Mouse (Mus musculus) gastrocnemius, postnatal 14 days (tissue): ENCODE results near the gene Atp6ap1l. TPM values are rescaled to one million over a fixed set of nuclear protein-coding genes. Genes with fewer than 3 reads are reported as not detected.
"Not testable (repeated sequence)": the region's sequence is repeated elsewhere in the genome, so short reads cannot be mapped to it uniquely, and the experiment has no call there.

ENCODE experiments used
- DNase-seq: peaks from one replicate; pipeline ENCODE4 v3.0.0; 2021; ENCODE audit warnings: mixed read lengths
- intact Hi-C: fragments of 180-260 bp; cut with DNase I; formaldehyde crosslinking; loops from one replicate; pipeline ENCODE4 v1.15.1; 2025; ENCODE audit warnings: low total_unique reads
- long read RNA-seq, 2 experiments: library from polyadenylated mRNA; stranded (forward); transcript quantifications; one replicate each; pipeline ENCODE4 v2.0.0; 2021
- total RNA-seq, 2 experiments: library from RNA; stranded (reverse); gene quantifications; 2 replicates each; pipeline ENCODE4 v1.2.3; 2021

The Atp6ap1l gene
- total RNA-seq, result not detected
- long read RNA-seq, experiment 1, result 0 reads
- long read RNA-seq, experiment 2, result 0 reads

DNA sequence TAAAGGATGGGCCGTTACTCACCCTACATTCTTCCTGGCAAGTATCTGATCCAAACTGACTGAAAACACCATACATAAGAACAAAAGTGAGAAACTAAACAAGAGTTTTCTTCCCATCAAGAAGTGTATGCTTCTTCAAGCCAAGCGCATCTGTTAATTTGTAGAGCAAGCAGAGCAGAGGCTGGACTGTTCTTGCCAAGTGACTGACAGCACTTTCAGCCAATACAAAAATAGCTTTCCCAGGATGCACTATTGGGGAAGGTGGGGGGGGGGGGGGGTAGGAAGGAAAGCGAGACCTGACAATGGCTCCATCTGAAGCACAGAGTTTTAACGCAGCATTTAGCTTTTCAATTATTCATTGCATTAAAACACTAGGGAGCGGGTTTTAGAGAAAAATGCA, at the start of gene Atp6ap1l:
Atp6ap1l (minus strand) TSS at position 180 of the 400 bp plus-strand sequence.
- DNase-seq, result no peak
- intact Hi-C loops, result no loop called here

GRCm38 (mm10) chr13:90939600-90939999, 34.4 kb upstream of the Atp6ap1l start:
- intact Hi-C loops, result no loop called here
- DNase-seq, result no peak

- intact Hi-C loops, result no loop called here
- DNase-seq, result no peak
These were observed 34.0 kb upstream of the Atp6ap1l start for GRCm38 (mm10) chr13:90939192-90939591.

DNA sequence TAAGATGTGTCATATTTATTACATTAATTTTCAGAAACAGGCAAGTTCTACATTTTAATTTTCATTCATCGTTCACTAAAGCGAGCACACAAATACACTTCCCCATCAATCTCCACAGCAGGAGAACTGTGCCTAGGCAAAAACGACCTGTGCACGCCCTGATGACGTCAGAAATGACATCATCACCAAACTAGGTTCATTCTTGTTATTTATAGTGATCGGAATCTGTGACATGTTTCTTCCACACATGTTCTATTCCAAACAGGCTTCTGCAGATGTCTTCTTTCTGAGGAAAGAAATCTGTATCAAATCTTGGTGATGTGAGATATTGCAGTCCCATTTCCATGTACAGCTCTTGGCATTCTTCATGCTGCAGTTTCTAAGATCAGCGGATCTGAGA, 30.7 kb upstream of the Atp6ap1l start:
- no peak for DNase-seq
- intact Hi-C loops, result no loop called here

DNA sequence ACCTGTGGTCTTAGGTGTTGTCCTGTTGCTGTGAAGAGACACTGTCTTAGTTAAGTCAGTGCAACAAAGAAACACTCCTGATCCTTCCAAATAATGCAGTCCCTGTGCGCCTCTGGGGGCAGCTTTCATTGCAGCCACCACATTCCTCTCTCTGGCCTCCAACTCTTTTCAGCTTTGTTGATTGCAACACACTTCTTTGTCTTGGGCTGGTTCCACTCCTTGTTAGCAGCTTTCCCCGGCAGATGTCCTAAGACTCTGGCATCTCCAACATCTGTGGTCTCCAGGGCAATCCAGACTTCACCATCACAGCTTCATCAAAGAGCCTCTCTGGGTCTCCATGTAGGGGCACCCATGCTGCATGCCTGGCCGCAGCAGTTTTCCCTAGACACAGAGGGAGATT, 28.1 kb upstream of the Atp6ap1l start:
- DNase-seq, result peak; percentile 20
- intact Hi-C loops, result no loop called here

- intact Hi-C loops, result no loop called here
These were observed 24.7 kb upstream of the Atp6ap1l start for GRCm38 (mm10) chr13:90929847-90930246.

DNA sequence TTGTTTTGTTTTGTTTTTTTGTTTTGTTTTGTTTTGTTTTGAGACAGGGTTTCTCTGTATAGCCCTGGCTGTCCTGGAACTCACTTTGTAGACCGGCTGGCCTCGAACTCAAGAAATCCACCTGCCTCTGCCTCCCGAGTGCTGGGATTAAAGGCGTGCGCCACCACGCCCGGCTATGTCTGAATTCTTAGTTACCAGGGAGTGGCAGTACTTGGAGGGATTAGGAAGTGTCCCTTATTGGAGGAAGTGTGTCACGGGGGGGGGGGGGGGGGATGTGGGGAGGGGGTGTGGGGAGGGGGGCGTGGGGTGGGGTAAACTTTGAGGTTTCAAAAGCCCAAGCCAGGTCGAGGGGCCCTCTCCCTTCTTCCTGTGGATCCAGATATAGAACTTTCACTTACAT, 23.1 kb upstream of the Atp6ap1l start:
- intact Hi-C loops, DNase-seq: not testable (repeated sequence)

More at GRCm38 (mm10) chr13:90929847-90930246, 24.7 kb upstream of the Atp6ap1l start:
- peak; percentile 62 for DNase-seq

GRCm38 (mm10) chr13:90926938-90927633, 21.9 kb upstream of the Atp6ap1l start:
- DNase-seq, result no peak
- intact Hi-C loops, result no loop called here

- no peak for DNase-seq
- intact Hi-C loops, result no loop called here
These were observed 21.1 kb upstream of the Atp6ap1l start for GRCm38 (mm10) chr13:90926125-90926765.

DNA sequence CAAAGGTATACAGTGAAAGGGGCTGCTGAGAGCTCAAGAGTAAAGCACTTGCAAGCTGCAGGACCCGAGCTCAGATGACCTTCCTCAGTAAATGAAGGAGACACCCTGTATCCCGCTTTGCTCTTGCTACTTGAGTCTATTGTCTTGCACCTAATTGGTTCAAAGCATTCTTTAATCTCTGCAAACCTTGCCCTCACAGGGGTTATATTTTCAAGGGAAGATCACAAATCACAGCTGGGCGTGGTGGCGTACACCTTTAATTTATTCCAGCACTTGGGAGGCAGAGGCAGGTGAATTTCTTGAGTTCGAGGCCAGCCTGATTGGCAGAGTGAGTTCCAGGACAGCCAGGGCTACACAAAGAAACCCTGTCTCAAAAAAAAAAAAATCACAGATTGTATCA, 20.0 kb upstream of the Atp6ap1l start:
- intact Hi-C loops, result no loop called here
- DNase-seq, result no peak

DNA sequence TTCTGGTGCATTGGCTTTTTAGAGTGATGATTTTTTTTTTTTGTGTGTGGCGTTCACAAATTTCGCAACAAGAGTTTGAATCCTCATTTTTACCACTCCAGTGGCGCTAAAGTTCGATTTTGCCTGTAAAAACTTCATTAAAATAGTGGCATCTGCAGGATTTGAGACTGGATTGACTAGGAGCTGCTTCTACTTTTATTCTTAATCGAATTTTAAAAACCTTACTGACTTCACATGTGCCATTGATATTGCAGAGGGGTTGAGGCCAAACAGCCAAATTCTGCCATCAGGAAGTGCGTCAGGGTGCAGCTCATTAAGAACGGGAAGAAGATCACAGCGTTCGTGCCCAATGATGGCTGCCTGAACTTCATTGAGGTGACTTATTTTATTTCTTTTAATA, 18.9 kb upstream of the Atp6ap1l start:
- DNase-seq, result no peak
- intact Hi-C loops, result no loop called here

DNA sequence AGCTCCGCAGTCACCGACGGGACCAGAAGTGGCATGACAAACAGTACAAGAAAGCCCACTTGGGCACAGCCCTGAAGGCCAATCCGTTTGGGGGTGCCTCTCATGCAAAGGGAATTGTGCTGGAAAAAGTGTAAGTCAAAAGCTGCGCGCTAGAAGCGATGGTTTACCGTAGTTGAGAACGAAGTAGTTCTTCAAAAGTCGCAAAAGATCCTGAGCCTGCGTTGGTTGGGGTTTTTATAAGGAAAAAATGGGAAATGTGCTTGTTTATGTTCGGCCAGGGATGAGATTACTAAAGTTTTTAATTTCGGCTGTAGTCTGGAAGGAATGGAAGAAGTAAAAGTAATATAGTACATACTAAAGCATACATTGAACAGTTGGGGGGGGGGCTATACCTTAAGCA, 18.5 kb upstream of the Atp6ap1l start:
- intact Hi-C loops, DNase-seq: not testable (repeated sequence)

- DNase-seq, result peak; percentile 89
- intact Hi-C loops, result no loop called here
These were observed 17.8 kb upstream of the Atp6ap1l start, which contains the start of gene Rps23 for GRCm38 (mm10) chr13:90922751-90923612. TSS of gene Rps23 (plus strand) at chr13:90922958.

GRCm38 (mm10) chr13:90914721-90915120, 9.6 kb upstream of the Atp6ap1l start:
- intact Hi-C loops, result no loop called here
- DNase-seq, result no peak

GRCm38 (mm10) chr13:90913675-90914192, 8.6 kb upstream of the Atp6ap1l start:
- intact Hi-C loops, result no loop called here
- no peak for DNase-seq

DNA sequence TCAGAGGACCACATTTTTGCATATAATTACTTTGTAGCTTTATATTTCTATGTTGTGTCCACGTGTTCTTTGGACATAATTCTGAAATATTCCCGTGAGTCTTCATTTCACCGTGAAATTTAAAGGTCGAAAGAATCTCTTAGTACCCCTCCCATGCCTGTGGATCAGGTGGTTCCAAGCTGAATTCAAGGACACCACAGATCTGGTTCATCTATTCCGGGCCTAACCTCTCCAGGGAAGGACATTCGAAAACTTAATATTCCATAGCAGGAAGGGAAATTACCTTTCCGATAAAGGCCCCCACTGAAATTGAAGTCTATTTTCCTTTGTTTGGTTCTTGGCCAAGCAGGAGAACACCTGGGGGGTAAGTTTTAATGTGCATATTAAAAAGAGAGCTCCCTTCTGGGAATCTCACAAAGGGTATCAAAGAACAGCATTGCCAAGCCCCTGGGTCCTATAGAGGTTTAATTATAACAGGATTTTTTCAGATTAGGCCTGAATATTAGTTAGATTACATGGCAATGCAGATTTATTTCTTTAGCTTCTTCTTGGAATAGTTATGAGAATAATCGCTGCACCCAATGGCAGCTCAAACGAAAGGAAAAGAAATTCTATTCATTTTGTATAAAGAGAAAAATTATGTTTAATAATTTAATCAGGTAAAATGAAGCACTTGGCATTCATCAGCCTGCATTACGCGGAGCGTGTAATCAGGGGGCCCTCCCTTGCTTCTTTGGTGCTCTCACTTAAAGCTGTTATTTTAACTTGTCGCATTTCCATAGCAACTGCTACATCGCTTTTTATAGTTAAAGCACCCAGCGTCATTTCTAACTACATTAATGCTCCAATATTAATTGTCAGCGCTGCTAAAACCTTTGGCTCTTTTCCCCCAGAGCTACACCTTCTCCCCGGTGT, 7.9 kb upstream of the Atp6ap1l start:
- intact Hi-C loops, result no loop called here
- DNase-seq, result no peak

DNA sequence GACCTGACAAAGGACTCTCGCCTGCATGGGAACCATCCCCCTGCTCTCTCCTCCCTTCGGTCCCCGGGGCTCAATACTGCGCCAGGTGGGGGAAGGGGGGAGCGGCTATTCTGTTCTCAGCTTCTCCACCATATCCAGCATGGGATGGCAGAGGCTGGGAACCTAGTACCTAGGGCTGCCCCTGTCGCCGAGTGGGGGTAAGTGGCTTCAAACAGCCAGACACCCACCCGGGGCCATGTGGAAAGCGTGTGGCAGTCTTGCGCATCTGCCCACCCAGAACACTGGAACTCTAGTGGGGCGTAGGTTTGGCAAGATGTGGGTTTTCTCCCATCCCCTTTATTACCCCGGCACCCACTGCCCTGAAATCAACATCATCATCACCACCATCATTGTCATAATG, 2.2 kb upstream of the Atp6ap1l start:
- intact Hi-C loops, result no loop called here
- DNase-seq, result no peak

DNA sequence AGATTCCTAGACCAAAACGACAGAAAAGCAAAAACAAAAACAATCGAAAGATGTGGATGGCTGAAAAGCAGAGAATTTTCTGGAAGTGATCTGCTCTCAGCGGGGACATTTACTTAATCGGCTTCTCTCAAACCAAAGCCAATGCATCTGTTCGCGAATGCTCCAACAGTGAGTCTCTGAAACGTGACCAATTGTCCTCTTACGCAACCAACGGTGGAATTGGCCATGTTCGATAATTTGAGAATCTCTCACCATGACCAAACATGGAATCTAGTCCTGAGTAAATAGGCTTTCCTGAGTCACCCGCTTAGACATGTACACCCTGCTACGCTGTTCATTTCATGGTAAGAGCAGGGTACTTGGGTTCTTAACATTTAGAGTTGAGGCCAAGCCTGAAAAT, 8.3 kb downstream of the Atp6ap1l start:
- DNase-seq, result peak; percentile 10
- intact Hi-C loops, result no loop called here

DNA sequence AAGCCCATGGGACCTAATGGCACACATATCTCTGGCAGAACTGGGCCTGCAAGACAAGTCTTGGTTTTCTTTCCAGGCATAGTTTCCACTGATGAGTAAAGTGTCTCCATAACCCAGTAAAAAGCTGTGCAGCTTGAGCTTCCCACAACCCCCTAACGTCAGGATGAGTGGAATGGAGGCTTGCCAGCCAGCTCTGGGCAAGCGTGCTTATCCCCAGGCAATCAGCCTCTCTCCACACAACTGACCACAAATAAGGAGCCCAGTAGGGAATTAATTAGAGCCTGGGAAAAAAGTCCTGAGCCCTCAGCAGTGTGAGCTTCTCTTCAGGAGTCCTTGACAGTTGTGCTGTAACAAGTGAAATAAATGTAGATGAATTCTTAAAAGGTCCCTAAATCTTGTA, 9.1 kb downstream of the Atp6ap1l start:
- peak; percentile 75 for DNase-seq
- intact Hi-C loops, result no loop called here
